Mouse (Mus musculus) thymus, postnatal 4 days (tissue): ENCODE results near the gene Plb1.

Source experiments
- DNase-seq: peaks from one replicate; pipeline ENCODE4 v3.0.0; 2021

Gene Plb1

GRCm38 (mm10) chr5:32337336-32337735, 104.8 kb downstream of the Plb1 start:
- no peak for DNase-seq

GRCm38 (mm10) chr5:32338339-32338738, 105.8 kb downstream of the Plb1 start:
- DNase-seq: peak; percentile 33

DNA sequence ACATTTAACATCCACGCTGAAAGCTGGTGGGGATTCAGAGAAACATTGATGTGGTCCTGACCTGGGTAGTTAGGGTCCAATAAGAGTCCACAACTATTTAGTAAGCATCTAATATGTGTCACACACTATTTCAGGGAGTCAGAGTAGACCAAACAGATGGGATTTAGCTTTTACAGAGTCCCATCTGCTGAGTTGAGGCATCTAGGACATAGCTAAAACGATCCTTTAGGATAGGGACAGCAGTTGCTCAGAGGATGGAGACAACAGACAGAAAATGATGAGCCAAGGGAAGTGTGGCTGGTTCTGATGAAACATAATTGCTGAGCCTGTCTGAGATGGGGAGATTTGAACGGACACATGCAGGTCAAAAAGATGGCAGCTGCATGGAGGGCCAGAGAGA, 106.3 kb downstream of the Plb1 start:
- no peak for DNase-seq

DNA sequence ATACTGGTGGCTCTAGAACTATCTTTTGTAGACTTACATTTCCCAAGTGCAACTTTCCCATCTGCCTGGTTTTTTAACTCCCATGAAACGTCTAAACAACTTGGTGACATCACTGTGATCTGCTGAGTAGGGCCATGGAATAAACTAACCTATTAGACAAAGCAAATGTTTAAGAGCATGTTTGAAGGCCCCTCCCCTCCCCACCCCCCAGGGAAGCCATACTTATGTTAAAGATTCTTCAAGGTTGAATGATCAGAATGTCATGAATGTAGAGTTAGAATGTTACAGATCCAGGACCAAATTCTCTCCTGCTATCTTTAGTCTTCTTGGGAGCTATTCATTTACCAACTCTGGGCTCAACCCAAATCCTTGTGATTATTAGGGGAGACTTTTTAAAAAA, 107.7 kb downstream of the Plb1 start:
- DNase-seq: no peak

GRCm38 (mm10) chr5:32342711-32343285, 110.3 kb downstream of the Plb1 start:
- DNase-seq: no peak

- DNase-seq: no peak
Measured at GRCm38 (mm10) chr5:32346025-32346912, 113.8 kb downstream of the Plb1 start.

DNA sequence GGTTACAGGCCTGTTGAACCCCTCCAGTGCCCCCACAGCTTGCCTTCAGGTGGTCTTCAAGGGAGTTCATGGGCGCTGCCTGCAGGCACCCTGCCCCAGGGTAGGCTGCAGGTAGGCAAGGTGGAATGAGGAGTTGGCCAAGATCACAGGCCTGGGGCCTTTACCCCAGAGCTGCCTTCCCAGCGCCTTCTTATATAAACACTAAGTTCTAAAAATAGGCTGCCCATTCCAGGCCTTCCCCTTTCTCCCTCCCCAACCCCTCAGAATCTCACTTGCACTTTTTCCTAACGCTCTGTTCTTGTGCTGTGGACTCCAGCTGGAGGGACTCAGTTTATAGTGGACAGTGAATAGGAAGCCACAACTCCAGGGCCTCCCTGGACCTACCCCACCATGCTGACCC, 117.2 kb downstream of the Plb1 start:
- DNase-seq: no peak

GRCm38 (mm10) chr5:32350551-32351256, 118.2 kb downstream of the Plb1 start:
- no peak for DNase-seq

DNA sequence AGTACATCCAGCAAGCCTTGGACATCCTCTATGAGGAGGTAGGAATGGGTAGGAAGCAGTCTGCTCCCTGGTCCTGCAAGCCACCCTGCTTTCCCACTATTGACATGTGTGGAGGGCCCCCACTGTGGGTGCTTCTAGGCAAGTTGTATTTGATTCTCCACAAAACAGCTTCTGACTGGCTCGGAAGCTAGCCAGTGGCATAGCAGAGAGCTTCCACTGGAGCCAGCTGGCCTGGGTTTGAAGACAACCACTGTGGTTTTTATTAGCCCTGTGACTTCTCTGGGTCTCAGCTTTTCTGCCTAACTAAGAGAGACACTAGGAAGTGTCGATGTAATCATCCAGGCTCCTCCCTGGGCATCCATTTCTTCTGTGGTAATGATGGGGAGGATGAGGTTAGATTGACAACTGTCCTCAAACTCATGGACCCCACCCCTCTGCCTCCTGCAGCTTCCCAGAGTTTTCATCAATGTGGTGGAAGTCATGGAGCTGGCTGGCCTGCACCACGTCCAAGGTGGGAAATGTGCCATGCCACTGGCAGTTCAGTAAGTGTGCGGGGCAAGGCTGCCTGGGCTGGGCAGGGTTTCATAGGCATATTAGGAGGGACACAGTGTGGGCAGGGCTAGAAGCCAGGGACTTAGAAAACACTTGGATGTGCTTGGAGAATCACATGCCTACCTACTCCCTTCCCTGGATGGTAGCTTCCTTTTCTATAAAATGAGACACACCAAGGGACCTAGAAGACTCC, 119.4 kb downstream of the Plb1 start:
- no peak for DNase-seq

GRCm38 (mm10) chr5:32352845-32353244, 120.3 kb downstream of the Plb1 start:
- no peak for DNase-seq

GRCm38 (mm10) chr5:32353280-32353679, 120.8 kb downstream of the Plb1 start:
- DNase-seq: no peak

DNA sequence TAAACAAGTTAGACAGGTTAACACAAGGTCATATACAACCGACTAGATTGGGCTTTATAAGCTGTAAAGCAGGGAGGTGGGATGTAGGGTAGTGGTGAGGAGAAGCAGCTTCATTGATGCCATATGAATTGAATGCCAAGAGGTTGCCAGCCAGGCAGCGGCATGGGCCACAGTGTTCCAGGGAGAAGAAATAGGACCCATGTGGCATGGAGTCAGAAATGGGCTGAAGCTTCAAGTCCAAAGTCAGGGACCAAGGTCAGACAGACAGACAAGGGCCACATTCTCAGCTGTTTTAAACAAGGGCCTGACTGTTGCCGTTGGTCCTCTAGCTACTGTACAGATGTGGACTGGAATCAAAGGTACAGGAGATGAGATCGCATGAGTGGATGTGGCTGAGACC, 128.0 kb downstream of the Plb1 start:
- DNase-seq: no peak

DNA sequence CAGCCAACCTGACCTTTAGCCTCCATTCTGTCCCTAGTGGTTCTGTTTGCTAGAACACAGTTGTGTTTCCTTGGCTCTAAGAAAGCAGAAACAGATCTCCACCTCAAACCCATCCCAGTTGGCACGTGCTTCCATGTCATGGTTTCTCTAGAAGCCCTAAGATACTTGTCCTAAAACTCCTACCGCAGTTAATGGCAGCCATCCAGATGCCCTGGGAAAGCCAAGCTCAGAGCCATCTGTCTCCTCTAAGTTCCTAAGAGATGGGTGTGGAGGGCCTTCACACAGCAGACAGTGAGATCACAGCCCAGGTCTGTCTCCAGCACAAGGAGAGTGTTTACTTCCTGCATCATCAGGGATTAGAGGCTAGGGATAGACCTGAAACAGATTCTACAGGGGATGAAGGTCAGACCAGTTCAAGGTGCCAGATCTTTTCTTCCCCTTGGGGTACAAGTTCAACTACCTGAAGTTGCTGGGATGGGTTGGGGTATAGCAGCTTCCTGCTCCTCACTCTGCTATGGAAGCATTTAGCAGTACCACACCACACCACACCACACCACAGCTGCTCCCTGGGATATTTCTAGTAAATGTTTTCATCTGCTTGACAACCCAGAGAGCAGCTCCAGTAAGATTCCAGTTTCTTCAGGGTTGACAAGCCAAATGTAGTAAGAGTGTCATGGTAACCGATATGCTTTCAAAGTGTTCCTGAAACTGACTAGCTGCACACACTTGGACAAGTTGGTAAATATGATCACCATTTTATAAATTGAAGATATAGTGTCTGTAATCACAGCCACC, 129.1 kb downstream of the Plb1 start:
- DNase-seq: no peak

DNA sequence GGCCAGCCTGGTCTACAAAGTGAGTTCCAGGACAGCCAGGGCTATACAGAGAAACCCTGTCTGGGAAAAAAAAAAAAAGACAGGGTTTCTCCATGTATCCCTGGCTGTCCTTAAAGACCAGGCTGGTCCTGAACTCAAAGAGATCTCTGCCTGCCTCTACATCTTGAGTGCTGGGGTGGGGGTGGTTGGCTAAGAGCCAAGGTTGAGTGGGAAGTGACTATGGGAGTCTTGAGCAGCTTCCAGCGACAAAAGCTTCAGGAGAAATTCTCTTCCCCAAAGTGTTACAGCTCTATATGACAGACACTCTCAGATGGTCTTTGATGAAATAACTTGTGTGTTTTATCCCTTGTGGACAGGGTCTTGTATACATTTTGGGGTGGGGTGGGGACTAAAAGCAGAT, 136.9 kb downstream of the Plb1 start:
- no peak for DNase-seq

DNA sequence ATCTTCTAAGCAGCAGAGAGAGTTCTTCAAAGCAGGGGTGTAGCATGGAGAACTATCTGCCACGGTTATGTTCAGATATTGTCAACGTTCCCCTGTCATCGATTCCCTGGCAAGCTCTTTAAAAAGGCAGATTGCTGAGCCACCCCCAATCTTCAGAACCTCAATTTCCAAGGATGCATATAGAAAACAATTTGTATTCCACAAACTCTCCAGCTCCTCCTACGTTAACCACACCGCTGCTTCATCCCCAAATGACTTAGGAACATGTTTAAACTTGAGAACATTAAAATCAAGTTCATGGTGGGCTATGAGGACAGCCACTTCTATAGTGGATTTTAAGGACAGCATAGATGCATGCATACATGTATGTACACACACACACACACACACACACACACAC, 138.7 kb downstream of the Plb1 start:
- no peak for DNase-seq

GRCm38 (mm10) chr5:32378546-32378945, 146.0 kb downstream of the Plb1 start:
- DNase-seq: peak; percentile 53

DNA sequence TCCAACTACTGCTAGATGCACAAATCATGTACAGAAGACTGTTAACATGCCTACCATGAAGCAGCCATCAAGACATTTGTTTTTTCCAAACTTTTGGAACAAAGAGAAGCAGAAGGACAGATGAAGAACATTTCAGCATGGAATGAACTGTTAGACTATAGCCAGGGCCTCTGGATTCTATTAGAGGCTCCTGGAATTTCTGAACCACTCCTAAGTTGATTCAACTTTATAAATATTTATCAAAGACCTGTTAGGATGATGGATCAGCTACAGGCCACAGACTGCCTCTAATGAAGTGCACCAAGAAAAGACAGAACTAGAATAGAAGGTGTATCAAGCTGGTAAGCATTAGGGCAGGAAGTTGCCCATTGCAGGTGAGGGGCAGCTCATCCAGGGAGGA, 156.1 kb downstream of the Plb1 start:
- no peak for DNase-seq

DNA sequence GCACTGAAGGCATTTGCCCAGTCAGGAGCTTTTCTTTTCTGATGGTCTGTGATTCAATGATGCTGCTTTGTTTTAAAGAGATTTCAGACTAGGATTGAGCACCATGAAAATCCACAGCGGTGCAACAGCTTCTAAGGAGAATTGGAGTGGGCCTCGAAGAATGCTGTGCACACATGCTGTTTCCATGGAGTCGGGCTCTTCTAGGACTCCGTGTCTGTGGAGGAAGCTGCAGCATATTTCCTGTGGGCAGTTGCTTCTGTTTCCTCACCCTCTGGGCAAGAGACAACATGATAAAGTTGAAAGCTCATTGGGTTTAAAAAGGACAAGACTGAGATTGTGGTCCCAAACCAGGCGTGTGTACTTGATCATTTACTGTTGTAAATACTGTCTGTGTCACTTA, 157.8 kb downstream of the Plb1 start:
- DNase-seq: no peak

GRCm38 (mm10) chr5:32392281-32392680, 159.8 kb downstream of the Plb1 start:
- DNase-seq: no peak

- DNase-seq: no peak
Measured at GRCm38 (mm10) chr5:32394586-32394985, 162.1 kb downstream of the Plb1 start.

- no peak for DNase-seq
Measured at GRCm38 (mm10) chr5:32395101-32395892, 162.8 kb downstream of the Plb1 start.

DNA sequence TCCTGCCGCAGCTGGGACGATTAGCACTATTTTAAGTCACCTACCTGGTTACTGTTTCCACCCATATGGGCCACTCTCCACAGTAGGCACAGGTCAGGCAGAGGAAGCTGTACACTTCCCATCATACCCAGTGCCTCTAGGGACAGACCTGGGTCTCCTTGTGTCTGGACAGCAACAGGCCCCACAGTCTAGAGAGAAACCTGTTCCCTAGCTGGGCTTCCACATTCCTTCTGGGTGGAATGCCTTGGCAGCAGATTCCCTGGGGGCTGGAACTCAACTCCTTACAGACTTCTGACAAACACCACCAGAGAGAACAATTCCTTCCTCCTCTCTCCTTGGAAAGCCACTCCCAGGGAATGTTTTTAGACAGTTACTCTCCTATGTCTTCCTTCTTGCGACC, 165.2 kb downstream of the Plb1 start:
- no peak for DNase-seq
